Mouse (Mus musculus) myocyte (in vitro differentiated cells): Measurements from ENCODE around the gene Gm11032. TPM values are rescaled to one million over a fixed set of nuclear protein-coding genes. Genes with fewer than 3 reads are reported as not detected.

Experiments used
- H3K27me3 ChIP-seq: one replicate; pipeline ENCODE4 v1.6.1; 2011; ENCODE audit not compliant: control insufficient read depth, insufficient read depth, insufficient read length
- H3K36me3 ChIP-seq: one replicate; pipeline ENCODE4 v1.6.1; 2011; ENCODE audit not compliant: control insufficient read depth, insufficient read depth
- H3K4me2 ChIP-seq: one replicate; pipeline ENCODE4 v1.6.1; 2011; ENCODE audit warnings: low read depth, control low read depth
- H3K4me3 ChIP-seq: one replicate; pipeline ENCODE4 v1.5.1; 2011; ENCODE audit warnings: mild to moderate bottlenecking, control low read depth, moderate library complexity
- H3K79me2 ChIP-seq: one replicate; pipeline ENCODE4 v1.6.1; 2011; ENCODE audit not compliant: control insufficient read depth, insufficient read depth
- H3ac ChIP-seq: one replicate; pipeline ENCODE4 v1.6.1; 2011; ENCODE audit not compliant: control insufficient read depth, insufficient read length
- CEBPB ChIP-seq: IDR thresholded peaks from 2 replicates; pipeline ENCODE4 v1.6.1; 2011; ENCODE audit warnings: mild to moderate bottlenecking, moderate library complexity; ENCODE audit not compliant: poor library complexity, insufficient read depth, severe bottlenecking
- E2F4 ChIP-seq: IDR thresholded peaks from one replicate; pipeline ENCODE4 v1.6.1; 2011; ENCODE audit warnings: mild to moderate bottlenecking, control low read depth, moderate library complexity; ENCODE audit not compliant: insufficient read depth
- MAX ChIP-seq: IDR thresholded peaks from one replicate; pipeline ENCODE4 v1.6.1; 2011; ENCODE audit warnings: low read depth, mild to moderate bottlenecking, control low read depth
- MYOD1 ChIP-seq, 3 experiments: IDR thresholded peaks; one replicate each; pipeline ENCODE4 v1.6.1; 2011; ENCODE audit warnings: control low read depth in 2 of 3, low read depth in 2 of 3, mild to moderate bottlenecking in 2 of 3, moderate library complexity in 1 of 3; ENCODE audit not compliant: insufficient read length in 2 of 3, control insufficient read depth in 1 of 3
- MYOG ChIP-seq, 3 experiments: IDR thresholded peaks; one replicate each; pipeline ENCODE4 v1.6.1; 2011; ENCODE audit warnings: control low read depth in 2 of 3, low read depth in 2 of 3, mild to moderate bottlenecking in 2 of 3; ENCODE audit not compliant: insufficient read length in 2 of 3, control insufficient read depth in 1 of 3, insufficient read depth in 1 of 3
- POLR2A ChIP-seq: IDR thresholded peaks from one replicate; pipeline ENCODE4 v1.6.1; 2011; ENCODE audit warnings: low read depth, mild to moderate bottlenecking, control low read depth, moderate library complexity; ENCODE audit not compliant: insufficient read length
- POLR2AphosphoS2 ChIP-seq: IDR thresholded peaks from one replicate; pipeline ENCODE4 v1.6.1; 2011; ENCODE audit warnings: low read depth, control low read depth; ENCODE audit not compliant: insufficient read length
- REST ChIP-seq: IDR thresholded peaks from one replicate; pipeline ENCODE4 v1.6.1; 2011; ENCODE audit warnings: mild to moderate bottlenecking, control low read depth, moderate library complexity; ENCODE audit not compliant: insufficient read depth, insufficient read length
- SRF ChIP-seq: IDR thresholded peaks from one replicate; pipeline ENCODE4 v1.6.1; 2011; ENCODE audit warnings: low read depth; ENCODE audit not compliant: control insufficient read depth, insufficient read length
- TCF12 ChIP-seq: IDR thresholded peaks from one replicate; pipeline ENCODE4 v1.6.1; 2011; ENCODE audit warnings: mild to moderate bottlenecking, control low read depth; ENCODE audit not compliant: poor library complexity, insufficient read depth, severe bottlenecking
- TCF3 ChIP-seq: IDR thresholded peaks from one replicate; pipeline ENCODE4 v1.6.1; 2011; ENCODE audit warnings: low read depth, control low read depth; ENCODE audit not compliant: insufficient read length
- USF1 ChIP-seq: IDR thresholded peaks from one replicate; pipeline ENCODE4 v1.6.1; 2011; ENCODE audit warnings: low read depth, mild to moderate bottlenecking, control low read depth, moderate library complexity
- polyA plus RNA-seq: library from polyadenylated mRNA; unstranded; fragments of >200 nt; fragmentation: generic; extraction: Trizol; gene quantifications from one replicate; pipeline ENCODE4 v1.2.1, GENCODE M21; 2012; ENCODE audit warnings: missing spikeins

The Gm11032 gene
- polyA plus RNA-seq, 1 experiment, result not detected

- H3K27me3 ChIP-seq, result no peaks in the 10 kb centered on the region
- peaks cover 57% of the 10 kb centered on the region for H3K79me2 ChIP-seq
- TF ChIP-seq MYOG (IDR thresholded peaks at IDR 0.05; ENCODE audit: control insufficient read depth in 1 of 3, insufficient read depth in 1 of 3, insufficient read length in 2 of 3, low read depth in 2 of 3) (no peak), REST (no peak), MYOD1 (IDR thresholded peaks at IDR 0.05; ENCODE audit: control insufficient read depth in 1 of 3, insufficient read length in 2 of 3, low read depth in 2 of 3) (no peak), POLR2A (no peak), SRF (no peak), CEBPB (no peak), POLR2AphosphoS2 (no peak), TCF3 (no peak), USF1 (no peak), MAX (no peak), E2F4 (no peak), TCF12 (no peak)
- H3K4me2 ChIP-seq, result peak overlapping the region; percentile 70
- peak overlapping the region; percentile 48 for H3K4me3 ChIP-seq
- H3K36me3 ChIP-seq, result no peaks in the 10 kb centered on the region
- H3ac ChIP-seq, result peak overlapping the region; percentile 95
Observed at GRCm38 (mm10) chr11:4593491-4593848, 26.4 kb upstream of the Gm11032 start.

DNA sequence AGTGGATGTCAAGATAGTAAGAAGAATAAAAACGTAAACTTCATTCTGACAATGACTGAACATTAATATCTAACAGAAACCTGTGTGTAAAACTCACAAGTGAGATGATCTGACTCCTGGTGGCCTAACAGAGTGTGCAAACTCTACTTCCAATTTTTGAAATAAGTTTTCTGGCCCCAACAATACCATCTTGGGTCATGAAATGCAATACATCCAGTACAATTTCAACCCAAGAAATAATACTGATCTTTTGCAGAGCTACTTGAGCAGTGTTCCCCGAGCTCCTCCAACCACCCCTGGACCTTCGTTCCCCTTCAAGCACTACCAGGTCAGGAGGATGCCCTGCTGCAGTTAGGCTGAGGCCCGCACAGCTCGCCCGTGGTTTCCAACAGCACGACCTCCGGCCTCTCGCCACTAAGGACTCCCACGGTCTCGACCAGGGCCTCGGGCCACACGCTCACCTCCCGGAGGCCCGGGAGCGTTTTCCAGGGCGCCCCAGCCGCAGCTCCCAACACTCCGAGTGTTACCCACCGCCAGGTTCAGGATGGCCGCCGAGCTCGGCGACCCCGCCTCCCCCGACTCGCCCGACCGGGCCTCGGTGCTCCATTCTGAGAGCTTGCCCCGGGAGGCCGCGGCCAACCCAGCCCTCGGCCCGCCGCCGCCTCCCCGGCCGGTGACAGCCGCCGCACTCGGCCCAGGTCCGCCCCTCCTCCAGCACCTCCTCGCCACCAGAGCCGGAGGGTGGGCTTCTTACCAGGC is 25.8 kb upstream of the Gm11032 start:
- Histone ChIP-seq H3K4me2 (peak overlapping the region; percentile 70), H3K27me3 (no peaks in the 10 kb centered on the region), H3K79me2 (peaks cover 51% of the 10 kb centered on the region), H3K36me3 (no peaks in the 10 kb centered on the region), H3K4me3 (peak overlapping the region; percentile 48), H3ac (peak overlapping the region; percentile 95)
- TF ChIP-seq TCF12 (no peak), MAX (no peak), E2F4 (no peak), REST (no peak), POLR2AphosphoS2 (no peak), CEBPB (no peak), SRF (no peak), MYOG (IDR thresholded peaks at IDR 0.05; ENCODE audit: control insufficient read depth in 1 of 3, insufficient read depth in 1 of 3, insufficient read length in 2 of 3, low read depth in 2 of 3) (no peak), TCF3 (no peak), USF1 (no peak), MYOD1 (IDR thresholded peaks at IDR 0.05; ENCODE audit: control insufficient read depth in 1 of 3, insufficient read length in 2 of 3, low read depth in 2 of 3) (no peak), POLR2A (no peak)

GRCm38 (mm10) chr11:4594608-4595500 is 25.0 kb upstream of the Gm11032 start, which contains the start of gene Mtmr3:
TSS of gene Mtmr3 (minus strand) at chr11:4594863.
- peak within 1 kb of the TSS; percentile 93 for H3K4me2 ChIP-seq
- no peaks in the 10 kb centered on the region for H3K36me3 ChIP-seq
- peak within 1 kb of the TSS; percentile 95 for H3ac ChIP-seq
- no peaks in the 10 kb centered on the region for H3K27me3 ChIP-seq
- peak within 1 kb of the TSS; percentile 48 for H3K4me3 ChIP-seq
- peaks cover 43% of the 10 kb centered on the region for H3K79me2 ChIP-seq
- TF ChIP-seq MAX (no peak), POLR2A (peak; percentile 59), TCF12 (no peak), USF1 (no peak), CEBPB (no peak), POLR2AphosphoS2 (peak; percentile 46), MYOD1 (IDR thresholded peaks at IDR 0.05; ENCODE audit: control insufficient read depth in 1 of 3, insufficient read length in 2 of 3, low read depth in 2 of 3) (no peak)

GRCm38 (mm10) chr11:4598411-4598810 is 21.5 kb upstream of the Gm11032 start:
- Histone ChIP-seq H3K79me2 (peaks cover 7% of the 10 kb centered on the region), H3K36me3 (no peaks in the 10 kb centered on the region), H3K4me2 (no peak overlapping the region), H3ac (no peak overlapping the region), H3K27me3 (no peaks in the 10 kb centered on the region), H3K4me3 (no peak overlapping the region)
- no peak for TF ChIP-seq TCF3
- TF ChIP-seq REST, result no peak
- no peak for TF ChIP-seq USF1
- no peak for TF ChIP-seq MYOD1 (IDR thresholded peaks at IDR 0.05; ENCODE audit: control insufficient read depth in 1 of 3, insufficient read length in 2 of 3, low read depth in 2 of 3)
- TF ChIP-seq POLR2A, result no peak
- no peak for TF ChIP-seq TCF12
- TF ChIP-seq E2F4, result no peak
- no peak for TF ChIP-seq SRF
- no peak for TF ChIP-seq MAX
- no peak for TF ChIP-seq MYOG (IDR thresholded peaks at IDR 0.05; ENCODE audit: control insufficient read depth in 1 of 3, insufficient read depth in 1 of 3, insufficient read length in 2 of 3, low read depth in 2 of 3)
- TF ChIP-seq CEBPB, result no peak
- no peak for TF ChIP-seq POLR2AphosphoS2
